Mouse (Mus musculus): ENCODE measurements around the gene Jdp2.
A peak's percentile ranks its signal among the peaks of the same experiment; 100 is the strongest.

Jdp2 gene

GRCm38 (mm10) chr12:85571312-85571711, 27.5 kb upstream of the Jdp2 start:
- Histone ChIP-seq H3K4me1 (replicated peaks; ENCODE audit: low read depth, low read length) (peaks cover 25% of the 10 kb centered on the region), H3K9me3 (ENCODE audit: low read length) (no peaks in the 10 kb centered on the region), H3K27me3 (ENCODE audit: insufficient read depth, low read length) (peaks cover 2% of the 10 kb centered on the region), H3K36me3 (ENCODE audit: insufficient read depth, low read length) (no peaks in the 10 kb centered on the region), H3K4me3 (replicated peaks; ENCODE audit: low read length) (peak overlapping the region; percentile 64)
- TF ChIP-seq CTCF (conservative IDR thresholded peaks at IDR 0.05; ENCODE audit: low read length) (no peak), POU5F1 (IDR thresholded peaks at IDR 0.05; ENCODE audit: borderline replicate concordance, low read length) (no peak), NANOG (IDR thresholded peaks at IDR 0.05; ENCODE audit: borderline replicate concordance, low read length) (no peak)

- Histone ChIP-seq H3K4me1 (replicated peaks; ENCODE audit: low read depth, low read length) (peaks cover 31% of the 10 kb centered on the region), H3K4me3 (replicated peaks; ENCODE audit: low read length) (peak overlapping the region; percentile 64), H3K27me3 (ENCODE audit: insufficient read depth, low read length) (peaks cover 5% of the 10 kb centered on the region), H3K9me3 (ENCODE audit: low read length) (no peaks in the 10 kb centered on the region), H3K36me3 (ENCODE audit: insufficient read depth, low read length) (no peaks in the 10 kb centered on the region)
- TF ChIP-seq NANOG (IDR thresholded peaks at IDR 0.05; ENCODE audit: borderline replicate concordance, low read length), result no peak
- no peak for TF ChIP-seq POU5F1 (IDR thresholded peaks at IDR 0.05; ENCODE audit: borderline replicate concordance, low read length)
- TF ChIP-seq CTCF (conservative IDR thresholded peaks at IDR 0.05; ENCODE audit: low read length), result no peak
Measured at GRCm38 (mm10) chr12:85572047-85572475, 26.8 kb upstream of the Jdp2 start.

- peaks cover 5% of the 10 kb centered on the region for H3K27me3 ChIP-seq (ENCODE audit: insufficient read depth, low read length)
- H3K4me1 ChIP-seq (replicated peaks; ENCODE audit: low read depth, low read length), result peaks cover 31% of the 10 kb centered on the region
- H3K4me3 ChIP-seq (replicated peaks; ENCODE audit: low read length), result no peak overlapping the region
- H3K36me3 ChIP-seq (ENCODE audit: insufficient read depth, low read length), result no peaks in the 10 kb centered on the region
- no peak for TF ChIP-seq POU5F1 (IDR thresholded peaks at IDR 0.05; ENCODE audit: borderline replicate concordance, low read length)
- no peak for TF ChIP-seq NANOG (IDR thresholded peaks at IDR 0.05; ENCODE audit: borderline replicate concordance, low read length)
- no peak for TF ChIP-seq CTCF (conservative IDR thresholded peaks at IDR 0.05; ENCODE audit: low read length)
- H3K9me3 ChIP-seq (ENCODE audit: low read length), result no peaks in the 10 kb centered on the region
Measured at GRCm38 (mm10) chr12:85574806-85575495, 23.9 kb upstream of the Jdp2 start.

- TF ChIP-seq NANOG (IDR thresholded peaks at IDR 0.05; ENCODE audit: borderline replicate concordance, low read length) (no peak), POU5F1 (IDR thresholded peaks at IDR 0.05; ENCODE audit: borderline replicate concordance, low read length) (no peak), CTCF (conservative IDR thresholded peaks at IDR 0.05; ENCODE audit: low read length) (no peak)
Measured at GRCm38 (mm10) chr12:85575496-85575840, 23.4 kb upstream of the Jdp2 start.

GRCm38 (mm10) chr12:85581261-85582066, 17.4 kb upstream of the Jdp2 start:
- peaks cover 5% of the 10 kb centered on the region for H3K9me3 ChIP-seq (ENCODE audit: low read length)
- no peak overlapping the region for H3K4me3 ChIP-seq (replicated peaks; ENCODE audit: low read length)
- no peak for TF ChIP-seq POU5F1 (IDR thresholded peaks at IDR 0.05; ENCODE audit: borderline replicate concordance, low read length)
- TF ChIP-seq NANOG (IDR thresholded peaks at IDR 0.05; ENCODE audit: borderline replicate concordance, low read length), result no peak
- TF ChIP-seq CTCF (conservative IDR thresholded peaks at IDR 0.05; ENCODE audit: low read length), result no peak
- no peaks in the 10 kb centered on the region for H3K36me3 ChIP-seq (ENCODE audit: insufficient read depth, low read length)
- peaks cover 43% of the 10 kb centered on the region for H3K4me1 ChIP-seq (replicated peaks; ENCODE audit: low read depth, low read length)
- peaks cover 4% of the 10 kb centered on the region; the same call in 1 of the 2 replicates for H3K27me3 ChIP-seq (ENCODE audit: insufficient read depth, low read length)

More at GRCm38 (mm10) chr12:85575496-85575840, 23.4 kb upstream of the Jdp2 start:
- H3K36me3 ChIP-seq (ENCODE audit: insufficient read depth, low read length), result no peaks in the 10 kb centered on the region
- no peak overlapping the region for H3K4me3 ChIP-seq (replicated peaks; ENCODE audit: low read length)
- peaks cover 5% of the 10 kb centered on the region for H3K27me3 ChIP-seq (ENCODE audit: insufficient read depth, low read length)
- peaks cover 31% of the 10 kb centered on the region for H3K4me1 ChIP-seq (replicated peaks; ENCODE audit: low read depth, low read length)
- H3K9me3 ChIP-seq (ENCODE audit: low read length), result no peaks in the 10 kb centered on the region

GRCm38 (mm10) chr12:85582067-85582316, 16.8 kb upstream of the Jdp2 start:
- Histone ChIP-seq H3K4me3 (replicated peaks; ENCODE audit: low read length) (no peak overlapping the region), H3K36me3 (ENCODE audit: insufficient read depth, low read length) (no peaks in the 10 kb centered on the region), H3K27me3 (ENCODE audit: insufficient read depth, low read length) (peaks cover 3% of the 10 kb centered on the region; the same call in 1 of the 2 replicates), H3K4me1 (replicated peaks; ENCODE audit: low read depth, low read length) (peaks cover 38% of the 10 kb centered on the region), H3K9me3 (ENCODE audit: low read length) (peaks cover 5% of the 10 kb centered on the region)
- TF ChIP-seq CTCF (conservative IDR thresholded peaks at IDR 0.05; ENCODE audit: low read length) (no peak), NANOG (IDR thresholded peaks at IDR 0.05; ENCODE audit: borderline replicate concordance, low read length) (no peak), POU5F1 (IDR thresholded peaks at IDR 0.05; ENCODE audit: borderline replicate concordance, low read length) (no peak)

- no peak for TF ChIP-seq CTCF (conservative IDR thresholded peaks at IDR 0.05; ENCODE audit: low read length)
- no peak for TF ChIP-seq NANOG (IDR thresholded peaks at IDR 0.05; ENCODE audit: borderline replicate concordance, low read length)
- TF ChIP-seq POU5F1 (IDR thresholded peaks at IDR 0.05; ENCODE audit: borderline replicate concordance, low read length), result no peak
- Histone ChIP-seq H3K27me3 (ENCODE audit: insufficient read depth, low read length) (peaks cover 27% of the 10 kb centered on the region), H3K36me3 (ENCODE audit: insufficient read depth, low read length) (no peaks in the 10 kb centered on the region), H3K9me3 (ENCODE audit: low read length) (peaks cover 5% of the 10 kb centered on the region), H3K4me3 (replicated peaks; ENCODE audit: low read length) (no peak overlapping the region), H3K4me1 (replicated peaks; ENCODE audit: low read depth, low read length) (peaks cover 43% of the 10 kb centered on the region)
Measured at GRCm38 (mm10) chr12:85585761-85586258, 13.0 kb upstream of the Jdp2 start.

- H3K4me3 ChIP-seq (replicated peaks; ENCODE audit: low read length), result no peak overlapping the region
- H3K36me3 ChIP-seq (ENCODE audit: insufficient read depth, low read length), result no peaks in the 10 kb centered on the region
- H3K4me1 ChIP-seq (replicated peaks; ENCODE audit: low read depth, low read length), result peaks cover 11% of the 10 kb centered on the region; the same call in 1 of the 2 replicates
- TF ChIP-seq NANOG (IDR thresholded peaks at IDR 0.05; ENCODE audit: borderline replicate concordance, low read length), result no peak
- no peak for TF ChIP-seq POU5F1 (IDR thresholded peaks at IDR 0.05; ENCODE audit: borderline replicate concordance, low read length)
- no peak for TF ChIP-seq CTCF (conservative IDR thresholded peaks at IDR 0.05; ENCODE audit: low read length)
- peaks cover 37% of the 10 kb centered on the region for H3K27me3 ChIP-seq (ENCODE audit: insufficient read depth, low read length)
- no peaks in the 10 kb centered on the region; the same call in 1 of the 2 replicates for H3K9me3 ChIP-seq (ENCODE audit: low read length)
Measured at GRCm38 (mm10) chr12:85589870-85590382, 8.9 kb upstream of the Jdp2 start.
